10 mouse cellular contexts compared by ENCODE assay signal in the genomic region with DNA sequence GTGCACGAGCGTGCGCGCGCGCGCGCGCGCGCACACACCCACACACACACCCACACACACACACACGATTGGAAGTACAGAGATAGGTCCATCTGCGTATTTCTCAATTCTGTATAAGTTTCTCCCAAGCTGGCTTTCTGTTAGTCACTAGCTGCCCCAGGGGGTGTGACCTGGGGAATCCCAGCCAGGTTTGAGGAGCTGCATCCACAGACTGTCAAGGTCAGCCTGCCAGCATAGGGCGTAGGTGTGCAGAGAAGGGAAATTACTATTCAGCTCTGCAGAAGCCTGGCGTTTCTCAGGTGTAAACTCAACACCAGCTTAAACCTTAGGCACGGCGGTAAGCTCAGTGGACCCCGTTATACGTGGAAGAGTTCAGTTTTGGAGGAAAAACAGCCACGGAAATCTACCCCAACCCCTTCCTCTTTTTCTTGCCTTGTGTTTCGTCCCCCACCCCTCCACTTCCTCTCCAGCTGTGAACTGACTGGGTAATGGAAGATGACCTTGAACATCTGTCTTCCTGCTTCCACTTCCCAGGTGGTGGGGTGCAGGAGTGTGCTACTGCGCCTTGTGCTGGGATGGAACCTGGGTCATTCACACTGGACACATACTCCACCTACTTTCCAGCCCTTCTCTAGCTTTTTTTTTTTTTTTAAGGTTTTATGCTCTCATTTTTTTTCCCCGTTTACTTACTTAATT.
DNase-seq lines count a peak whose midpoint lies in the region; ATAC-seq lines count a peak whose summit lies in the region.
"Had no signal": no experiment of that assay in that cellular context is flagged by ENCODE, and none has a peak within 500 bp of the region (broad histone marks: within the 10 kb centered on the region; RNA-seq: fewer than 3 reads in every experiment).

No protein-coding gene starts in this region.

- 80% methylated on average over 23 of the region's 23 CpGs for WGBS in heart, embryonic 12.5 days

- H3K27ac ChIP-seq in heart, embryonic 12.5 days (ENCODE audit: poor library complexity, severe bottlenecking), result no peak overlapping the region
- H3K27ac ChIP-seq: heart, embryonic 13.5 days had no signal

- H3K4me1 ChIP-seq in heart, embryonic 12.5 days (replicated peaks), result no peaks in the 10 kb centered on the region
- H3K4me1 ChIP-seq: heart, embryonic 13.5 days had no signal

- H3K9me3 ChIP-seq in heart, embryonic 12.5 days (replicated peaks), result no peaks in the 10 kb centered on the region
- H3K9me3 ChIP-seq: heart, embryonic 13.5 days had no signal

- no peak overlapping the region for H3K9ac ChIP-seq in heart, embryonic 12.5 days
- H3K9ac ChIP-seq: heart, embryonic 13.5 days had no signal

- no peak for ATAC-seq in heart, embryonic 12.5 days (ENCODE audit: insufficient number of reproducible peaks, low FRiP score)
- ATAC-seq in common myeloid progenitor, adult 5-6 weeks (replicated peaks; ENCODE audit: low read depth, poor library complexity, severe bottlenecking), result peak; percentile 78
- ATAC-seq in megakaryocyte progenitor cell, adult 5-6 weeks (replicated peaks; ENCODE audit: poor library complexity), result peak; percentile 73

- H3K4me3 ChIP-seq in heart, embryonic 12.5 days, result no peak overlapping the region
- H3K4me3 ChIP-seq: heart, embryonic 13.5 days had no signal

- no peaks in the 10 kb centered on the region for H3K36me3 ChIP-seq in heart, embryonic 12.5 days
- H3K36me3 ChIP-seq: heart, embryonic 13.5 days had no signal

- no peak overlapping the region for H3K4me2 ChIP-seq in heart, embryonic 12.5 days
- H3K4me2 ChIP-seq: heart, embryonic 13.5 days had no signal

- no peaks in the 10 kb centered on the region for H3K27me3 ChIP-seq in heart, embryonic 12.5 days (replicated peaks)
- H3K27me3 ChIP-seq: heart, embryonic 13.5 days had no signal

- peak; percentile 14 to 35 for DNase-seq in heart, adult 18-20 months
- peak; percentile 17 for DNase-seq in right cerebral cortex, postnatal 14 days
- no peak for DNase-seq in right cerebral cortex, postnatal 10 days (ENCODE audit: low spot score in 2 of 2)
- DNase-seq in embryo, embryonic 10.5 days (ENCODE audit: low spot score), result no peak
- no peak for DNase-seq in thymus, postnatal 36 days
- DNase-seq: layer of hippocampus, adult 9-11 months had no signal

Comparison
In these comparisons a context has a peak if more than half of its experiments do, and no peak if none do; other contexts are left out.
1. DNase-seq: peak in heart, adult 18-20 months (2 of 2) and right cerebral cortex, postnatal 14 days (single experiment); none in right cerebral cortex, postnatal 10 days (0 of 2), embryo, embryonic 10.5 days (single experiment) and thymus, postnatal 36 days (0 of 2).